Mouse (Mus musculus) forebrain, embryonic 16.5 days (tissue): ENCODE results near the gene Fyn. TPM values are rescaled to one million over a fixed set of nuclear protein-coding genes. Genes with fewer than 3 reads are reported as not detected.

Experiments
- ATAC-seq: fragments of 200-750 bp; cut with Nextera tagmentation; 2 replicates; pipeline ENCODE4 v1.8.0; 2017; ENCODE audit warnings: mild to moderate bottlenecking, moderate library complexity
- H3K27ac ChIP-seq: fragments of 300-500 bp; sonication (generic); 2 replicates; pipeline ENCODE4 v1.5.1; 2014; ENCODE audit warnings: low read length, control low read depth
- H3K27me3 ChIP-seq: fragments of 300-500 bp; sonication (generic); replicated peaks from 2 replicates; pipeline ENCODE4 v1.6.1; 2014; ENCODE audit warnings: low read length; ENCODE audit not compliant: control insufficient read depth, insufficient read depth
- H3K36me3 ChIP-seq: fragments of 300-500 bp; sonication (generic); 2 replicates; pipeline ENCODE4 v1.6.1; 2014; ENCODE audit not compliant: control insufficient read depth, insufficient read depth
- H3K4me1 ChIP-seq: fragments of 300-500 bp; sonication (generic); replicated peaks from 2 replicates; pipeline ENCODE4 v1.6.1; 2014; ENCODE audit warnings: low read length; ENCODE audit not compliant: control insufficient read depth, insufficient read depth
- H3K4me2 ChIP-seq: fragments of 300-500 bp; sonication (generic); 2 replicates; pipeline ENCODE4 v1.6.1; 2014; ENCODE audit warnings: mild to moderate bottlenecking, low read length, control low read depth
- H3K4me3 ChIP-seq: fragments of 300-500 bp; sonication (generic); replicated peaks from 2 replicates; pipeline ENCODE4 v1.5.1; 2014; ENCODE audit warnings: mild to moderate bottlenecking, low read length, control low read depth
- H3K9ac ChIP-seq: fragments of 300-500 bp; sonication (generic); replicated peaks from 2 replicates; pipeline ENCODE4 v1.6.1; 2014; ENCODE audit warnings: low read depth, low read length, control low read depth
- H3K9me3 ChIP-seq: fragments of 300-500 bp; sonication (generic); 2 replicates; pipeline ENCODE4 v1.6.1; 2016; ENCODE audit warnings: low read length; ENCODE audit not compliant: control insufficient read depth
- WGBS: fragments of 180-500 bp; shearing (Covaris S2); extraction: QIAGEN DNeasy Blood & Tissue Kit; methylation state at CpG from one replicate; pipeline ENCODE4 v1.1.7; 2014; 5-methylcytosine and 5-hydroxymethylcytosine counted together
- polyA plus RNA-seq: library from polyadenylated mRNA; unstranded; fragments of >200 nt; fragmentation: Nextera tagmentation; extraction: Ambion mirVana; gene quantifications from 2 replicates; pipeline ENCODE4 v1.2.1, GENCODE M21; 2015

Fyn gene
- polyA plus RNA-seq, 1 experiment from 2014 or later = 74.4 TPM

DNA sequence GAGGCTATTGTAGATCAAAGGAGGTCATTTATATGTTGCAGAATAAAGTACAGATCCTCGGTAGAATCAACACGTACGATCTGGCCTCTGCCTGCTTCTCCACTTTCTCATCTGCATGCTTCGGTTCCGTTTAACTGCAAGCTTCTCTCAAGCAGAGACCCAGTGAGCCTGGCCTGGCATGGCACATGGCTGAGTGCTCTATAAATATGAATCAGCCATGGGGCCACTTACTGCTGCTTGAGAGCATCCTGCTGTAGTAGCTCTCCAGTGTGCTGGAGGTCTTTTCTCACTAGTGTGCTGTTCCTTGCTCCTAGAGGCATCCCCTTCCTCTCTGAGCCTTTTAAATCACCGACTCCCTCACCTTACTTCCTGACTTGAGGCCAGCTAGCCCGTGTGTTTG lies 130.0 kb downstream of the Fyn start:
- no peaks in the 10 kb centered on the region for H3K27me3 ChIP-seq
- no peak for ATAC-seq
- H3K9ac ChIP-seq = no peak overlapping the region
- no peak overlapping the region for H3K4me3 ChIP-seq
- WGBS = 69% methylated on average over 7 of the region's 7 CpGs
- H3K4me1 ChIP-seq = peaks cover 35% of the 10 kb centered on the region
- no peaks in the 10 kb centered on the region for H3K9me3 ChIP-seq
- H3K27ac ChIP-seq = 0 out of 2 replicates have a peak overlapping the region, but pooled peaks have one; percentile 5
- H3K4me2 ChIP-seq = no peak overlapping the region
- H3K36me3 ChIP-seq = no peaks in the 10 kb centered on the region

DNA sequence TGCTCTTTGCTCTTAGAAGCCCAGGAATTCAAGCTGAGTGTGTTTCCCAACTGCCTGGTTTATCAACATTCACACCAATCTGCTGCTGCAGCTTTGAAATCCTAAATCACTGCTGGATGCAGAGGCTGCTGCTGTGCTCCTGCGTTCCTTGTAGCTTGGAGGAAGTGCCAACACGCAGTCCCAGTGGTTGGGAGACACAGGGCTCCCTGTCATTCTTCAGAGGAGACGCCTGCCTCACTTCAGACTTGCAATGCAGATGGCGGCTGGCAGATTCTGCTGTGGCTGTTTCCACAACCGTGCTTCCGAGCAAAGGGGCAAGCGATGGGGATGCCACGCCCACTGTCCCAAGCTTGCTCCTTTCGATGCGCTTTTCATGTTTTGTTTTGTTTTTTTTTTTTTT lies 132.9 kb downstream of the Fyn start:
- peak; percentile 22; the same call in 1 of the 2 replicates for ATAC-seq
- 0 out of 2 replicates have a peak overlapping the region, but pooled peaks have one; percentile 25 for H3K9ac ChIP-seq
- WGBS = 32% methylated on average over 10 of the region's 10 CpGs
- H3K36me3 ChIP-seq = no peaks in the 10 kb centered on the region
- H3K4me1 ChIP-seq = peaks cover 59% of the 10 kb centered on the region
- H3K27ac ChIP-seq = peak overlapping the region; percentile 71
- H3K4me2 ChIP-seq = peak overlapping the region; percentile 18; the same call in 1 of the 2 replicates
- H3K4me3 ChIP-seq = no peak overlapping the region
- H3K9me3 ChIP-seq = no peaks in the 10 kb centered on the region
- H3K27me3 ChIP-seq = no peaks in the 10 kb centered on the region

DNA sequence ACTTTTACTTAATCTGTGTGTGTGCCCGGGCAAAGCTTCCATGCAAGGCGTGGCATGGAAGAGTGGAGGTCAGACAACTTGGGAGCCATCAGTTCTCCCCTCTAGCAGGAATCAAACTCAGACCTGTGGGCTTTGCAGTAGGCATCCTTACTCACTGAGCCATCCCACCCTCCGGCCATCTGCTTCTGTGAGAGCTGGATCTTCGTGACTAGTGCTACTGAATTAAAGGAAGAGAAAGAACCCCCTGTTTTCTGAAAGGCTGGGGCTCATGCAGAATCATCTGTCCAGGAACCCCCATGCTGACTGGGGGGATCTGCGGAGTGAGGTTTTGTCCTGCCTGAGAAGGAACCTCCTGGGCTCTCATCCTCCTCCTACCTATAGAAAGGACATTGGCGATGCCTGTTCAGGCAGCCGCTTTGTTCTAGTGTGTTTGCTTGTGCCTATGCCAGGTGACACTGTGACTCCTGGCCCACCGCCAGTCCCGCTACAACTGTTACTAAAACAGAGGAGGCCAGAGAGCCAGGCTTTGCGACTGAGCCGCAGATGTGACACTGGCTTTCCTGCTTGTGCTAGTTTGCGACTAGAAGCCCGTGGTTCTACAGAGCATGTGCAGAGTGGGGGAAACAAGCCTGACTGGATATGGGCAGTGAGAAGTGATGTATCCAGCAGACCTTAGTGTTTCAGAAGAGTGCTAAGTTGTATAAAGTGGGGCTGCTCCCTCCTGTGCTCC lies 133.5 kb downstream of the Fyn start:
- no peak overlapping the region for H3K4me2 ChIP-seq
- peak overlapping the region; percentile 71 for H3K27ac ChIP-seq
- H3K9ac ChIP-seq = no peak overlapping the region
- peak; percentile 47 for ATAC-seq
- H3K27me3 ChIP-seq = no peaks in the 10 kb centered on the region
- H3K4me1 ChIP-seq = peaks cover 64% of the 10 kb centered on the region
- H3K4me3 ChIP-seq = no peak overlapping the region
- no peaks in the 10 kb centered on the region for H3K36me3 ChIP-seq
- 26% methylated on average over 13 of the region's 13 CpGs for WGBS
- H3K9me3 ChIP-seq = no peaks in the 10 kb centered on the region

DNA sequence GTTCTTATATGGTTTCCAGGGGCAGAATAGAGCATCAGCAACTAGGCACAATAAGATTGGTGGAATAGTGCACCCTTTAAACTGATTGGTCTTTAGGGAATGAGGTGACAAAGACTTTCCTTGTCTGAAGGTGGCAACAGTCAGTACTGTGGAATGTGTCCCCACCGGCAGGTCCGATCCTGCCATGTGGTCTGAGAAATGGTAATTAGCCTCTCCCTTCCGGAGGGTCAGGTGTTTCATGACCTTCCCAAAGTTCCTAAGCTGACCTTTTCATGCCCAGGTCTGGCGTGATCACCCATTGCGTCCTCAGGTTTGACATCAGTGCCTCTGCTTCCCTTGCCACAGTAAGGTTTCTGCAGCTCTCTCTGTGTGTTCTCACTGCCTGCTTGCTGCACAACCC lies 134.7 kb downstream of the Fyn start:
- H3K4me3 ChIP-seq = no peak overlapping the region
- no peak overlapping the region for H3K27ac ChIP-seq
- no peaks in the 10 kb centered on the region for H3K36me3 ChIP-seq
- H3K4me2 ChIP-seq = no peak overlapping the region
- H3K9ac ChIP-seq = no peak overlapping the region
- 82% methylated on average over 5 of the region's 5 CpGs for WGBS
- no peaks in the 10 kb centered on the region for H3K9me3 ChIP-seq
- no peaks in the 10 kb centered on the region for H3K27me3 ChIP-seq
- peaks cover 67% of the 10 kb centered on the region for H3K4me1 ChIP-seq
- no peak for ATAC-seq

DNA sequence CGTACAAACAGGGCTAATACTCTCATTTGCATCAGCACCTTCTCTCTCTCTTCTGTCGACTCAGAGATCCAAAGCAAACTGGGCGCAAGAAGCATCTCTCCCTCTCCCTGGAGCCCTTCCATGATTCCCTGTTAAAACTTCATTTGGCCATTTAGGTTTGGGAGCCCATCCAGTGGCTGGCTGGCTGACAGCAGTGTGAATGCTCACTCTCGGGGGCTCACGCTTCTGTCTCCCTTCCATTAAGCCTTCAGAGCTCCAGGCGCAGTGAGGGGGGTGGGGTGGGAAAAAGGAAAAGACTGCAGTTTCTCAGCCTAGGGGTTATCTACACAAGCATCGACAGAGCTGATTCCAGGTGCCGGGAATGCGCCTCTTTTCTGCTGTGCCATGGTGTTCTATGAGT lies 136.4 kb downstream of the Fyn start:
- Histone ChIP-seq H3K9me3 (no peaks in the 10 kb centered on the region), H3K4me2 (peak overlapping the region; percentile 8), H3K27ac (peak overlapping the region; percentile 25), H3K4me1 (peaks cover 61% of the 10 kb centered on the region), H3K36me3 (no peaks in the 10 kb centered on the region), H3K4me3 (no peak overlapping the region), H3K27me3 (no peaks in the 10 kb centered on the region), H3K9ac (peak overlapping the region; percentile 6; the same call in 1 of the 2 replicates)
- ATAC-seq = peak; percentile 66
- WGBS = 15% methylated on average over 9 of the region's 9 CpGs

DNA sequence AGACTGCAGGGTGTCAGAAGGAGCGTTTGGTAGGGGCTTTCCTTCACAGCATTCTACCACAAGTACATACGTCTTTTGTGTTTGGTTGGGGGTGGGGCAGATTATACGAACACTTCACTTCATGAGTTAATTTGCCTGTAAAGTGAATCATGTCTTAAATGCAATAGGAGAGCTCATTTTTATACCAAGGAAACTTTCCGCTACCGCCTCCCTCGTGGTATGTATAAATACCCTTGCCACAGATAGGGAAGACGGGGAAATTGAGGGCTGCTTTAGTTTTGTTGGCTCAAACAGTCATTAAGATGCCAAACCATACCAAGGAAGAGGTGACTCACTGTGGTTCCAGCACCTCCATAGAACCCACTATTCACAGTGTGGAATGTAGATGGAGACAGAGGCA lies 137.0 kb downstream of the Fyn start:
- Histone ChIP-seq H3K4me3 (no peak overlapping the region), H3K4me1 (peaks cover 66% of the 10 kb centered on the region), H3K27ac (no peak overlapping the region; the same call in 1 of the 2 replicates), H3K4me2 (no peak overlapping the region), H3K9ac (0 out of 2 replicates have a peak overlapping the region, but pooled peaks have one; percentile 6), H3K9me3 (no peaks in the 10 kb centered on the region), H3K36me3 (no peaks in the 10 kb centered on the region), H3K27me3 (no peaks in the 10 kb centered on the region)
- no peak; the same call in 1 of the 2 replicates for ATAC-seq
- 40% methylated on average over 7 of the region's 7 CpGs for WGBS

DNA sequence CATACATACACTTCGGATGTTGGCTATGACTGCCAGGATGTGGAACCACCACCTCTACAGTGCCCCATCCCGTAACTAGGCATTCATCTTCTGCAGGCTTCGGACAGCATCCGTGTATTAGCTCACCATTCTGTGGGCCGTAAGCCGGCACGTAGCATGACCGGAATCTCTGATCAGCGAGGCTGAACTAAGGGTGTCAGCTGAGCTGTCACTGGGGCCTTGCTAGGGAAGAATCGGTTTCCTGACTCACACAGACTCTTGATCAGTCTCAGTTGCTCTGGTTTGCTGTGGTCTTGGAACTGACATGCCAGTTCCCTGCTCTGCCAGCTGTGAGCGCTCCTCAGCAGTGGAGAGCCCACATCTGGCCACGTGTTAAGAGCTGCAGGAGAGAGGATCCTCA lies 137.7 kb downstream of the Fyn start:
- 45% methylated on average over 12 of the region's 12 CpGs for WGBS
- H3K4me2 ChIP-seq = no peak overlapping the region
- H3K36me3 ChIP-seq = no peaks in the 10 kb centered on the region
- peak; percentile 0; the same call in 1 of the 2 replicates for ATAC-seq
- H3K9me3 ChIP-seq = no peaks in the 10 kb centered on the region
- no peaks in the 10 kb centered on the region for H3K27me3 ChIP-seq
- H3K4me1 ChIP-seq = peaks cover 67% of the 10 kb centered on the region
- H3K4me3 ChIP-seq = no peak overlapping the region
- H3K9ac ChIP-seq = no peak overlapping the region
- no peak overlapping the region for H3K27ac ChIP-seq

DNA sequence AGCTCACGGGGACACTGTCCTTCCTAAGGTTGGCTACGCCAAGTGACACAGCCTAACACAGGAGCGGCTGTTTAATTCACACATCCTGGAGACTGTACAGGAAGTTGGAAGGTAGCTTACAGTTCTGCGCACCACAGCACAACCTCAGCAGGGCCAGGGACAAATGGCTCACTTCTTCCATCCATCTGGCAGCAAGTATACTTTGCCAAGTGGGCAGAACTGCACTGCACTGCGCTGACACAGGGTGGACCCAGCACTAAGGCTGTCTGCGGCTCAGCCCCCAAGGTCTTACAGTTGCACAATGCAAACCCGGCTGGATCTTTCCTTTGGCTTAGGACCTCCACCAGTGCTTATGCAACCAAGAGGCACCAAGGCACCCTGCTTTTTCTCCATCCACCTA lies 138.2 kb downstream of the Fyn start:
- Histone ChIP-seq H3K4me3 (no peak overlapping the region), H3K4me2 (no peak overlapping the region), H3K9ac (no peak overlapping the region), H3K4me1 (peaks cover 66% of the 10 kb centered on the region), H3K36me3 (no peaks in the 10 kb centered on the region), H3K27ac (no peak overlapping the region), H3K27me3 (no peaks in the 10 kb centered on the region), H3K9me3 (no peaks in the 10 kb centered on the region)
- WGBS = 64% methylated on average over 7 of the region's 7 CpGs
- ATAC-seq = peak; percentile 21; the same call in 1 of the 2 replicates

DNA sequence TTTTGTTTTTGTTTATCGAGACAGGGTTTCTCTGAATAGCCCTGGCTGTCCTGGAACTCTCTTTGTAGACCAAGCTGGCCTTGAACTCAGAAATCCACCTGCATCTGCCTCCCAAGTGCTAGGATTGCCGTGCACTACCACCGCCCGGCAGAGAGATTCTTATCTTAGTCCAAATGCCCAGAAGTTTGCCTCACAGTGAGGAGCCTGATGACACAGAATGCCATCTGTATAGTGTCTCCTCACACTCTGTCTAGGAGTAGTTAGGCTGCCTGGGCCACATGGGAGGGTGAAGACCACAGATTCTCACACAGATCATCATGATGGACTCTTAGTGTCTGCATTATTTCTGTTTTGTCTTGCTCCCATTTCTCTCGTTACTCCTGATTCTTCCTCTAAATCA lies 140.1 kb downstream of the Fyn start:
- H3K4me3 ChIP-seq = no peak overlapping the region
- no peaks in the 10 kb centered on the region; the same call in 1 of the 2 replicates for H3K36me3 ChIP-seq
- no peaks in the 10 kb centered on the region for H3K9me3 ChIP-seq
- no peak overlapping the region for H3K9ac ChIP-seq
- WGBS = 88% methylated on average over 5 of the region's 5 CpGs
- no peaks in the 10 kb centered on the region for H3K27me3 ChIP-seq
- H3K27ac ChIP-seq = no peak overlapping the region
- no peak for ATAC-seq
- no peak overlapping the region for H3K4me2 ChIP-seq
- peaks cover 69% of the 10 kb centered on the region for H3K4me1 ChIP-seq
